Mouse (Mus musculus) thymus, adult 18-20 months (tissue): Measurements from ENCODE around the gene Cyp2c23.

Experiments used
- DNase-seq, 2 experiments: peaks; one replicate each; pipeline ENCODE4 v3.0.0; 2022; ENCODE audit warnings: mixed read lengths in 2 of 2

Gene Cyp2c23

DNA sequence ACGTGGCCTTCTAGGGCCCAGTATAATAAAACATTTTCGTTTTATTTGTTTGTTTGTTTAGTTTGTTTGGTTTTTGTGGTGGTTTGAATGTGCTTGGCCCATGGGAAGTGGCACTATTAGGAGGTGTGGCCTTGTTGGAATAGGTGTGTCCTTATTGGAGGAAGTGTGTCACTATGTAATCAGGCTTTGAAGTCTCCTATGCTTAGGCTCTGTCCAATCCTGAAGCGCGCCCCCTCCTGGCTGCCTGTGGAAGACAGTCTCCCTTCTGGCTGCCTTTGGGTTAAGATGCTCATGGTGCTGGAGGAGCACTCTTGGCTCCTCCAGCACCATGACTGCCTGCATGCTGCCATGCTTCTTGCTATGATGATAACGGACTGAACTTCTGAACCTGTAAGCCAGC, 5.9 kb downstream of the Cyp2c23 start:
- no peak for DNase-seq

DNA sequence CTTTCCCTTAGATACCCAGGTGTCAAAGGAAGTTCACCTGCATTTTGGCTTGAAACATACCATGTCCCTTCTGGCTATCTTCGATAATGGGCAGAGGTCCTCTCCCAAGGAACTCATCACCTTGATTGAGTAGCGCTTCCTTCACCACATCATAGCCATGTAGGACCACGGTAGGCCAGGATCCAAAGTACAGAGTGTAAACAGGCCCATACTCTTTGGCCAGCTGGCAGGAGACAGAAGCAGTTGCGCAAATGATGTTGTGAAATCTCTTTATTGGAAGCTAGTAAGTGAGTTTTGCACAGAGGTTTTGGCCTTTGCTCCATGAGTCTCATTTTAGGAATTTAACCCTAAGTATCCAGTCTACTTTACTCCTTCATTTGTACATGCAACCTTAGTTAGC, 7.5 kb downstream of the Cyp2c23 start:
- no peak for DNase-seq

DNA sequence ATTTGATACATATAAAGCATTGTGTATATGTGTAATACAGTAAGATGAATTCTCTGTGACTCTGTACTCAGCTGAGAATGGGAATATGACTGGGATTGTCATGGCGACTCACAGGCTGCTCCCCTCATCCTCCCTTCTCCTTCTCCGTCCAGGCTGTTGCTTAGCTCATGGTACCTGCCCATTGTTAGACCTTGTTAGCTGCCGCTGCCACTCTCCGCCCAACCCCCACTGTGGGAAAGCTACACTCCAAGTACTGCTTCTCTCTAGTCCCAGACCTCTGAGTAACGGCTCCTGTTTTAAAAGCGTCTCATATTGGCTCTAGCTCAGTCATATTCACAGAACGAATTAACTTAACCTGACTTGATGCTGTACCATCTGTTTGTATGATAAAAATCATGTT, 9.3 kb downstream of the Cyp2c23 start:
- no peak for DNase-seq

DNA sequence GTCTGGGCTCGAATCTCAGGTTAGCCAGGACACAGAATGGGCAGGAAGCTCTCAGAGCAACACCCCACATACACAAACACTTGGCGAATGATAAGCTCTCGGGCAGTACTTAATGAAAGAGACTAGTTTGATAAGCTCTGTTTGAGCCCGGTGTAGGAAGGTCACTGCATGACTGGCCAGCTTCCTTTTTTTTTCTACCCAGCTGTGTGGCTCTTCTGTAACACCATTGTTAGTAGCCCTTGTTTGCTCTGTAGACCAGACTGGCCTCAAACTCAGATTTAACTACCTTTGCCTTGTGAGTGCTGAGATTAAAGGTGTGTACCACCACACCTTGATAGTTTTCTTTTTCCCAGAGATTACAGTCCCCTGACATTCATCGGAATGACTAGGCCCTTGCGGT, 15.1 kb downstream of the Cyp2c23 start:
- no peak for DNase-seq

DNA sequence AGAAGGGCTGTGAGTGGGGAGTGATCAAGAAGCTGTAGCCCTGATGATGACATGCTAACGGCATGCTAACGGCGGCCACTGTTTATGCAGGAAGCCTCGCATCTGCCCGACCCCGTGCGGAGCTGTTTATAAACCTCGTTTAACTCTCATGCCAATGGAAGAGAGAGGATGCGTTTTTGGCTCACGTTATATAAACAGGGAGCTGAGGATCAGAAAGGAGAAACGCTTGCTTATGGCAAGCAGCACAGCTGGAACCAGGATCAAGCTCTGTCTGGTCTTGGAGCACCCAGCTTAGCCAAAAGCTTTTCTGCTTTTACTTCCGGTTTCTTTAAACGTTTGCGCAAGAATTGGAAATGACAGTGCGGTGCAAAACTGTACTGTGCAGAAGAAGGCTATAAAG, 20.2 kb downstream of the Cyp2c23 start:
- DNase-seq, result no peak

DNA sequence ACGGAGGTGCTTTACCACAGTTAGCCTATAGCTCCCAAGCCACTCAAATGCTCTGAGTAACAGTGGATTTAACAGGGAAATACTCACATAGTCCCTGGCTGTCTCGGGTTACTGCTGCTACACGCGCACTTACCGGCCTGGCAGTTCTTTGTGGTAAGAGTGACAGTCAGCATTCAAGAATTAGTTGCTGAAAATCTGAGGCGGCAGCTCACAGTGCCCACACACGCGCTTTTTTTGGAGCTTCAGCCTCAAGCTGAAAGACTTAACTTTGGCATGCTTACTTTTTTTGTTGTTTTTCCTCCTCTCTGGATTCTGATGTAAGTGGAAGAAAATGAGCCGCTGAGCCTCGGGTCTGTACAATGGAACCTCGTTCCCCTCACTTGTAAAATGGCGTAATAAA, 21.8 kb downstream of the Cyp2c23 start:
- DNase-seq, result no peak

DNA sequence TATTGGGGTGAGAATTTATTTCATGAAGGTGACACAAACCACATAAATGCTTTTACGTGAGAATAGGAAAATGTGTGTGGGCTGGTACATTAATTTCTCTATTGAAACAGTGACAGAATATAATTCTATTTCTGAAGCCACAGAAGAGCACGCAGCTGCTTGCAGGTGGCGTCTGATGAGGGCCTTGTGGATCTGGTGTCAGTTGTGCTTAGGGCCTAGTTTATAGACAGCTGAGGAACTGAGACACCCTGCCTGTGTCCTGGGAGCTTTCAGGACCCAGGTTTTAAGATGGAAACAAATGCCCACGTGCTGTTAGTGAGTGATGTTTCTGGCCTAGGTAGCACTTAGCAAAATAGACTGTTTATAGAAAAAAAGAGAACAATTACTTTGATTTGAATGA, 24.0 kb downstream of the Cyp2c23 start:
- DNase-seq, result no peak

DNA sequence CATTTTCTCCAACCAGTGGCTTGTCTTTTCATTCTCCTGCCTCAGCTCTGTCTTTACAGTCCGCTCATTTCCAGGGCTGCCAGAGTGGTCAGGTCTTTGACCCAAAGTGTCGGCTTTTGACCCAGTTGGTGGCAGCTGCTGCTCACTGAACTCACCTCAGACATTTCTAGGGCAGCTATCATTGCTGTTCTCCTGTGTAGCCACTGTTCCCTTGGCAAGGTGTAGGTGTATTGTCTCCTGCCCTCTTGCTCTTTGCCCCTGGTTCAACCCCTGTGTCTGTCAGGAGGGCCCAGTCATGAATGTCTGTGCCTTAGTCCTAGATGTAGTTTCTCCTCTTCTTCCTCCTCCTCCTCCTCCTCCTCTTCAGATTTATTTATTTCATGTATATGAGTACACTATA, 24.7 kb downstream of the Cyp2c23 start:
- DNase-seq, result no peak

DNA sequence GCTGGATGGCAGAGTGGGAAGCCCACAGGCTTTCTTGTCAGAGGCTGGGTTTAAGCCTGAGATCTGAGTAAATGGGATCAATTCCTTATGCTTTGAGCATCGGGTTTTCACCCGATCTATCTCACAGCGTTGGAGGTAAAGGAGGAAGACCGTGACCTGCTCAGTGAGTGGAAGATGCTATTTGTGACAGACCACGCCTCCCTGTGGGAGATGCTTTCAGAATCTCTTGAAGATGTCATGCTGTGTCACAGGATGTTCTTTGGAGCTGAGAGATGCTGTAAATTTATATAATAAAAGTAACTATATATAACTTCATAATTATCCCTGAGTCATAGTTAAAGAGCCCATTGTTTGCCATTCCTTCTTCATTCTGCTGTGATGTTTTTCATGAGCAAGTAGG, 28.3 kb downstream of the Cyp2c23 start:
- DNase-seq, result no peak

DNA sequence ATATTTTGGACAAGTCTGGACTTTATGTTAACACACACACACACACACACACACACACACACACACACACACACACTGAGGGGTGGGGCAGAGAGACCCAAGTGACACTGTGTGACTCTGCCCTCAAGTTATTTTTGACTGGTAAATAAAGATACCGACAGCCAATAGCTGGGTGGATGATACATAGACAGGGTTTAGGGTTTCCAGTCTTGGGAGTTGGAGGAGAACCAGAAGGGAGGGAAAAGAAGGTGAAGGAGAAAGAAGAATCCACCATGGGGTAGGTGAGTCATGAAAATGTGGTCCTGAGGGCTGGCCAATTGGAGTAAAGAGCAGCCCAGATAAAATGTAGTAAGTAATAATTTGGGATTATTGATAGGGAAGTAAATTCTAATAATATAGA, 28.9 kb downstream of the Cyp2c23 start:
- no peak for DNase-seq

DNA sequence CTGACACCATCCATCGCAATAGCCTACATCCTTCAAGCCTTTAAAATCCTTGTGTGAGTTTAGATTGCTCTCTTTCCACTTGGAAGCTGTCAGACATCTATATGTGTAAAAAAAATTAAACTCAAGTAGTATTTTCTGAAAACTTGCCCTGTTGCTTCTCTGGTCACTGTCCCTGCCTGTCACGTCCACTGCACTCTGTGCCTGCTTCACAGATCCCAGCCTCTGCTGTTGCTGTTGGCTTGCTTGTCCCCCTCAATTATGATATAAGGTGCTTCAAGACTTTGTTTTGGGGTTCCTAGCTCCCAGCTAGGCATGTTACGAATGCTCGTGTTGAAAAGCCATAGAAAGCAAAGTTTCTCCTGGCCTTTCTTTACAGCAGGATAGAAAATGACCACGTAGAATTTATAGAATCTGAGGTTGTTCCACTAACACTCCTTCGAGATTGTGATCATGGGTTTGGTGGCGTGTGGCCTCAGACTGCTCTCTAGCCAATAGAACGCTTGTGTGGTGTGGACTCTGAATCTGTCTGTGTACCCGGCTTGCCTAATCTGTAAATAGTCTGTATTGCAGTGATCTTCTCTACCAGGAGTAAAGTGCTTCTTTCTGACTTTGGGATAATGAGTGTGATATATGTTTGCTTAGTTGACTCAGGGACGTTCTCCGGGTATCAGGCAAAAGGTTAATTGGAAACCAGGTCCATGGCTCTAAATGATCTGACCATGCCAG, 30.0 kb downstream of the Cyp2c23 start:
- DNase-seq, result no peak

DNA sequence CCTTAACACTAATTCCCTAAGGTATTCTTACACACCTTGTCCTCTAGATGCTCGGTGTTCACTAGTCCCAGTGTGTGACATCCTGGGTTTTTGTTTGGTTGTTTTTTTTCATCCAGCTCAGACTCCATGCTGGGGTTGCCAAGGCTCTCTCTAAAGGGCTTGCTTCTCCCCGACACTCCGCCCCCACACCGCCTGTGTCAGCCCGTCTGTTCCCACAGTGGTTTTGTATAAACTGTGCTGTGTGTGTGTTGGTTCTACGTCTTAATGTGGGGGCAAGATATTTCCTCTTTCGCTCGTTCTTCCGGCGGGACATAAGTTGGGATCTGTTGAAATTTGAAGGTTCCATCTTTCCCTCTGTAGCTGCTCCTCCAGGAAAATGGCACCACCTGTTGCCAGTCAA, 30.9 kb downstream of the Cyp2c23 start:
- no peak for DNase-seq

DNA sequence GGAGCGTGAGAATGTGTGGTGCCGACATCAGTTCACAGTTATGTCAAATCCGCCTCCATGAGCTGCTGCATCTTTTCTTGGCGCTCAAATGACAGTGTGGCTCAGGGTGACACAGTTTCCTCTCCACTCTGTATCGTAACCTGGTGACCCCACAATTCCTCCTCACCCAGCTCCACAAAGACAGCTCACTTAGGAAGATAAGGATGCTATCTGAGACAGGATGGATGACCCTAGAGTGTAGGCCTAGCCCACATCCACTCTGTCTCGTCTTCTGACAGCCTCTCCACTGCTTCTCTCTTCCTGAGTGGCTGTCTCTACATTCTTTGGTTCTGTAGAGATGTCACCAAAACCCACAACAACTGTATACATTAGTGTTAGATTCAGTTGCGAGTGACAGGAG, 33.6 kb downstream of the Cyp2c23 start:
- DNase-seq, result no peak

DNA sequence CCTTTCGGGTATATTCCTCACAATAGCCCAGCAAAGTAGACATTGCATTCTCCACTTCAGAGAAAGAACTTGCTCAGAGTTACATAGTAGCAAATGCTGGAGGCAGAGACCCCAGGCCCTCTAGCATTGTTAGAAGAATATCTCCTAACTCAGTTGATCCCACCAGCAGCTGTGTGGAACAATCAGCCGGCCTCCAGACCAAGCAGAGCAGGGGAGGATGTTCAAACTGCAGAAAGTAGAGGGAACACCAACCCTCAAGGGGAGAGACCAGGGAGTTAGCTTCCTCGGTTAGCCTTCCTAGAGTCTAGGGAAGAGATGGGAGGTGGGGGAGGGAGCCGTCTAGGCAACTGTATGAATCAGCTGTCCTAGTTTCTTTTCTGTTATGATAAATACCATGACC, 36.5 kb downstream of the Cyp2c23 start:
- no peak for DNase-seq

DNA sequence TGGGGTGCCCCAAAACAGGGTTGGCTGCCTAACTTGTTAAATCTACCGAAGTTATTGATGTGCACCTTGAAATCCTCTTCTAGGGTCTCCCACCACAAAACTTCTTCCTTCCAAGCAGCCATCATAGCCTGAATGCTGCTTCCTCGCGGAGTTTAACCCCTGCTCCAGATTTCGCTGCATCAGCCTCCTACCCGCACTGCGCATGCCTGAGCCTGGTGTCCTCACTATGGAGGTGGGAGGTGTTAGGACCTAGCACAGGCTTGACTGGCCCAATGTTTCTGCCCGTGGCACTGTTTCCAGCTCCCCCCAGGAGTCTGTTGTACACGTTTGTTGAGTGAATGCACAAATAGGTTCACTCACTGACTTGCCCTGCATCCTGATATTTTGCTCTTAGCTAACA, 38.6 kb downstream of the Cyp2c23 start:
- DNase-seq, result no peak

DNA sequence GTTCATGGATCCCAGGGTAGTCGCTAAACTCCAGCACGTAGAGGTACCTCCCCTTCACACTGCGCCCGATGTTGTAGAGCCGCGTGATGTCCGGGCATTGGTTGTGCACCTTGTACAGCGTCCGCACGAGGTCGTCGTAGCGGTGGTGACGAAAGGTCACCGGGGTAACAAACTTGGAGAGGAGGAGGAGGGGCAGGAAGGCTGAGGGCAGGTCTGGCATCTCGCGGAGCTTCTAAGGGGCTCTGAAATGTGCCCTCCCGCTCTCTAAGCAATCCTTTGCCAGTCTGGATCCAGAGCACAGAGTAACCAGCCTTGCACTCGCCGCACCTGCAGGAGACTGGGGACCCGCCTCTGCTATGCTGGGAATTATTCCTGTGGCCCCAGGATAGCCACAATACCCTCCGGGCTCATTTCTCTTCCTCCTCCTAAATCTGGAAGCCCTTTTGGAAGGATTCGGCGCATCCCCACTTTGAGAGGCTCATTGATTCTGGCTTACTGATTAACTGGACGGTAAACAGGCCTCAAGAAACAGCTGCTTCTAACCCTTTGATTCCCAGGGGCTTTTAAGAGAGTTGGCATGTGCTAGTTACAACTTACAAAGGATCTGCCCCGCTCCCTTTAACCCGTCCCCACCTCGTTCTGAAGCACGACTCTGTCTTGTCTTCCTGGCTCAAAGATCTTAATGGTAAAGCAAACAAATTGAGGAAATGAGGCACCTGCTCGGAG, 42.8 kb downstream of the Cyp2c23 start, which contains the start of gene Cpn1:
Cpn1 (minus strand) TSS at position 488 of the 726 bp plus-strand sequence.
- DNase-seq, result no peak

DNA sequence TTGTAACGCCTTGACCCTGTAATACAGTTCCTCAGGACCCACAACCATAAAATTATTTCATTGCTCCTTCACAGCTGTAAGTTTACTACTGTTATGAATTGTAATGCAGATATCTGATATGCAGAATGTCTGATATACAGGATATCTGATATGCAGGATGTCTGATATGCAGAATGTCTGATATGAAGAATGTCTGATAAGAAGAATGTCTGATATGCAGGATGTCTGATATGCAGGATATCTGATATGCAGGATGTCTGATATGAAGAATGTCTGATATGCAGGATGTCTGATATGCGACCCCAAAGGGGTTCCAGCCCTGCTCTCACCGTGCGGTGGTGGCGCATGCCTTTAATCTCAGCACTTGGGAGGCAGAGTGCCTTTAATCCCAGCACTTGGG, 47.0 kb downstream of the Cyp2c23 start:
- DNase-seq, result no peak

DNA sequence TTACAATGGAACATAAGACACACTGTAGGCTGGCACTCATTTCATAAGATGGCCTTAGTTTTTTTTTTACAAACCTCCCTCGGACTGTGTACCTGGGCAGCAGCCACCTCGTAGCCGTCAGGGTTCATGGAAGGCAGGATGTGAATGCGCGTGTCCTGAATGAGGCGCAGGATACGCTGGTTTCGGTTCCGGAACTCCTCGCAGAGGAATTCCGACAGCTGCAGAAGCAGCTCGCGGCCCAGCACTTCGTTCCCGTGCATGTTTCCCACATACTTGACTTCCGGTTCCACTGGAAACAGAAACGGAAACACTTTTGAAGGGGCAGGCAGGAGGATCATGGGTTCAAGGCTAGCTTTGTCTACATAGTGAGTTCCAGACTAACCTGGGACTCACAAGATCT, 48.3 kb downstream of the Cyp2c23 start:
- DNase-seq, result no peak

DNA sequence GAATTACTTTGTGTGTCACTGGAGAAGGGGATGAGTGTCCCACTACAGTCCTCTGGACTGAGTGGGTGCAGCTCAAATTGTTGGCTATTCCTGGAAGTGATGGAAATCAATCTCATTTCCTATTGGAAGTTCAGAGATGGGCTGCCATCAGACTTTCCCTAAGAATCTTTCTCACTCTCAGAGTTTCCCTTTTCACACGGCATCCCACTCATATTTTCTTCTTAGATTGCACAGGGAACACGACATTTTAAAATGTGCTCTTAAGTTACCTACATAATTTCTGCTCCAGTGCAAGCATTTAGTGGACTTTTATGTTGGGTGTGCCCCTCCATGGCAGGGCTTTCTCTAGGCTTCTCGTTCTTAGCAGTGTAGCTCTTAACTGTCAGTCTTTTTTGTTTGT, 51.2 kb downstream of the Cyp2c23 start:
- DNase-seq, result no peak

DNA sequence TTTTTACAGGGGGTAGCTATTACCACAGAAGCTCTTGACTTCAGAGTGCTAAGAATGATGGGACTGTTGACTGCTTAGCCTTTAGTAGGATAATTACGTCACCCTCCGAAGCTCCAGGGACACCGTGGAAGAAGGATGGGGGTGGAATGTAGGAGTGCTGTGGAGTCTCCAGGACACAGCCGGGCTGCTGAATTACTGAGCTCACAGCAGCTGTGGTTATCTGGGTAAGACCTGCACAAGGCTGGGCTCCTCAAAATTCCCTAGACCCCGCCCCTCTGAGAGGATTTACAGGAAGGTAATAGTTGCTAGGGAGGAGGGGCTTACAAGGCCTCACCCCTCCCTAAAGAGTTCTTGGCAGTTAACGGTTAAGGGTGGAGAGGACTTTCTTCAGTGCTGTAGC, 52.3 kb downstream of the Cyp2c23 start:
- DNase-seq, result no peak

DNA sequence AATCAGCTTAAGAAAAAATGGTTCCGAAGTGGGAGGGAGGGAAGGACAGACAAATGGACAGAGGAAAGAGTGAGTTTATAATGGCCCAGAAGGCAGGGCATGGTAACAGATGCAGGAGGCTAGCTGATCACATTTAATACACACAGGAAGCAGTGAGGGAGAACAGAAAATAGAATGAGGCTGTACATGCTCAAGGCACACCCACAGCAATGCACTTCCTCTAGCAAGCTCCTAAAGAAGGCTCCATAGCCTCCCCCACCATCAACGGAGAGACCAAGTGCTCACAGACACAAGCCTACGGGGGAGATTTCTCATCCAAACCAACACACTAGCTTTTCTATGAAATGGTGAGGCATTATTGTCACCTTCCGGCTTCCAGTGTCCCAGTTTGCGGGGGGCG, 54.8 kb downstream of the Cyp2c23 start:
- no peak for DNase-seq

DNA sequence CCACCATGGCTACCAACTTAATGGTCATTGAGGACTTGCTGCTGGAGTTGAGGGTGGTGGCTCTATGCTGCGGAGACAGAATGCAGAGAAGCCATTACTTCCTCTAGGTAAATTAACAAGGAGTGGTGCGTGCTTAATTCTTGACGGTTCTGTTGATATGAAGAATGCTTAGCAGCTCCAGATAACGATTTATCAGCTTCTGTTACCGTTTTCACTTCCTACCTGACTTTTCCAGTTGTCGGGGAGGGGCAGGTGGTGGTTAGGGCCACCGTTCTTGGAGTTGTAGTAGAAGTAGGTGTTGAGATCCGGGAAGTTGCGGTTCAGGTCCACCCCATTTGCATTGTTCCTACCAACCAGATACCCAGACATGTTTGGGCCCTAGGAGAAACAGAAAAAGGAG, 55.3 kb downstream of the Cyp2c23 start:
- DNase-seq, result no peak

DNA sequence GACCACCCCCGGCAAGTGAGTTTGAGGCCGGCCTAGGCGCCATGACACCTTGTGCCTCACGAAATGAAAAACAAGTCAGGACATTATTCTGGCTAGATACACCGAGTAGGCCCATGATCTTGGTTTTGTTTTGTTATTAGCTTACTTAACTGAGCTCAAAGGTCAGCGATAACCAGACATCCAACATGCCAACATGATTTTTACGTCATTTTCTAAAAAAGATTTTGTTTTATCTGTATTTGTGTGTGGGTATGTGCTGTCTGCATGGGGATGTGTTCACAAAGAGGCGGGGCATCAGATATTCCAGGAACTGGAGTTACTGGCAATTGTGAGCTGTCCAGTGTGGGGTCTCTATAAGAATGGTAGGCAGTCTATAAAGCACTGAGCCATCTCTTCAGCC, 56.9 kb downstream of the Cyp2c23 start:
- DNase-seq, result no peak

DNA sequence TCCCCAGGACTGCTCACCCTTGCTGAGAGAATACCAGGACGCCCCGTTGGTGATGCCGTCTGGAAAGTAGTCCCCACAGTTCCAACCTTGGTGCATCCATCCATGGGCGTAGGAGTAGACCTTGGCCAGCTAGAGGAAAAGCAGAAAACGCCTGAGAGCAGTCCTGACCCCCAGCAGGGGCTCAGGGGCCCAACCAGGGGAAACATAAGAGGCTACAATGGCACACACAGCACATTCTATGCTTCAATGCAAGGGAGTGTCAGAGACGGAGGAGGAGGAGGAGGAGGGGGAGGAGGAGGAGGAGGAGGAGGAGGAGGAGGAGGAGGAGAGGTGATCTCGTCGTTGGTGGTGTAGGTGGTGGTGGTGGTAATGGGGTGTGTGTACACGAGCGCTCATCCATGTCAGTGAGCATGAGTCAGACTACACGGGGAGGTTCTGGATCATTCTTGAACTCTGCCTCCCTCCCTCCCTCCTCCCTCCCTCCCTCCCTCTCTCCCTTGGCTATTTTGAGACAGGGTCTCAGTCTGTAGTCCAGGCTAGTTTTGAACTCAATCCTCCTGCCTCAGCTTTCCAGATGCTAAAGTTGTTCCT, 60.5 kb downstream of the Cyp2c23 start:
- no peak for DNase-seq
